Mouse (Mus musculus) forebrain, embryonic 13.5 days (tissue): ENCODE results near the gene Slco3a1. TPM values are rescaled to one million over a fixed set of nuclear protein-coding genes. Genes with fewer than 3 reads are reported as not detected.
A peak's percentile ranks its signal among the peaks of the same experiment; 100 is the strongest.

Experiments used
- ATAC-seq: fragments of 200-750 bp; cut with Nextera tagmentation; 2 replicates; pipeline ENCODE4 v1.8.0; 2017
- H3K27ac ChIP-seq: fragments of 300-500 bp; sonication (generic); 2 replicates; pipeline ENCODE4 v1.5.1; 2015; ENCODE audit warnings: inconsistent platforms, mild to moderate bottlenecking, moderate library complexity
- H3K27me3 ChIP-seq: fragments of 300-500 bp; sonication (generic); 2 replicates; pipeline ENCODE4 v1.6.1; 2015; ENCODE audit warnings: mild to moderate bottlenecking, inconsistent platforms
- H3K36me3 ChIP-seq: fragments of 300-500 bp; sonication (generic); 2 replicates; pipeline ENCODE4 v1.6.1; 2015; ENCODE audit warnings: mild to moderate bottlenecking, inconsistent platforms; ENCODE audit not compliant: poor library complexity, severe bottlenecking
- H3K4me1 ChIP-seq: fragments of 300-500 bp; sonication (generic); 2 replicates; pipeline ENCODE4 v1.6.1; 2015; ENCODE audit warnings: inconsistent platforms
- H3K4me2 ChIP-seq: fragments of 300-500 bp; sonication (generic); 2 replicates; pipeline ENCODE4 v1.6.1; 2015; ENCODE audit warnings: inconsistent platforms, mild to moderate bottlenecking, moderate library complexity
- H3K4me3 ChIP-seq: fragments of 300-500 bp; sonication (generic); 2 replicates; pipeline ENCODE4 v1.5.1; 2015; ENCODE audit warnings: mild to moderate bottlenecking, inconsistent platforms
- H3K9ac ChIP-seq: fragments of 300-500 bp; sonication (generic); 2 replicates; pipeline ENCODE4 v1.6.1; 2015; ENCODE audit warnings: mild to moderate bottlenecking, inconsistent platforms
- H3K9me3 ChIP-seq: fragments of 300-500 bp; sonication (generic); replicated peaks from 2 replicates; pipeline ENCODE4 v1.6.1; 2016; ENCODE audit warnings: inconsistent platforms
- WGBS: fragments of 180-500 bp; shearing (Covaris S2); methylation state at CpG from one replicate; pipeline ENCODE4 v1.1.7; 2015; 5-methylcytosine and 5-hydroxymethylcytosine counted together
- polyA plus RNA-seq: library from polyadenylated mRNA; unstranded; fragments of >200 nt; fragmentation: Nextera tagmentation; extraction: Ambion mirVana; gene quantifications from 2 replicates; pipeline ENCODE4 v1.2.1, GENCODE M21; 2015

Gene Slco3a1
- polyA plus RNA-seq, 1 experiment from 2014 or later: 14.0 TPM

DNA sequence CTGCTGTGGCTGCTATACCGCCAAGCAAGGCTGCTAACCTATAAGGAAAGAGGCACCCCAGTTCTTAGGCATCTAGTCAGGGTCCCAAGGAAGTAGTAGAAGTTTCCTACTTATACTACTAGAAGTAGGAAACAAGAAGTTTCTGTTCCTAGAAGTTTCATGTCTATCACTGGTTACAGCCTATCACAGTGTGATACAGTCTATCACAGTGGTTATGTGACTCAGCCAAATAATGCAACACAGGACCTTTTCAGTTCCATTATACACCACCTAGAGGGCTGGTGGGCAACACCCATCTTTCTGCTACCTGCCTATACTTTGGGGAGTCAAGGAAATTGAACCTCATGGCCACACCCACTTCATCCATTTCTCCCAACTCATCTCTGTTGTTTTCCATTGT is 104.8 kb downstream of the Slco3a1 start:
- Histone ChIP-seq H3K27me3 (no peaks in the 10 kb centered on the region), H3K9ac (no peak overlapping the region), H3K9me3 (no peaks in the 10 kb centered on the region), H3K4me3 (no peak overlapping the region), H3K4me2 (no peak overlapping the region), H3K4me1 (peaks cover 11% of the 10 kb centered on the region), H3K27ac (no peak overlapping the region), H3K36me3 (no peaks in the 10 kb centered on the region)
- 96% methylated on average over 1 of the region's 1 CpGs for WGBS
- no peak for ATAC-seq

DNA sequence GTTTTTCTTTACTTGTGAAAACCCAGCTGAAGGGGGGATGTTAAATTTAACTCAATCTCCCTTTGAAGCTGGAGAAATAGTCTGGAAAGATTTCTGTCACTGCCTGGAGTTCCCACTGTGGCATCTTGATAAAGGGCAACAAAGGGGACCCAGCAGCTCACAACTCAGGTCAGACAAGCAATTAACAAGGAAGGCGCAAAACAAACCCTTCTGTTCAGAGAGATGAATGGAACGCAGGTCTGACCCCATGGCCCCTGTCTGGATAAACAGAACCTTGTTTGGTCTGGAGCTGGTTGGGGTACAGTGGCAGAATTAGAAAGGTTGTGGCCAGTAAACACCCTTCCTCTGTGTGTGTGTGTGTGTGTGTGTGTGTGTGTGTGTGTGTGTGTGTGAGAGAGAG is 106.8 kb downstream of the Slco3a1 start:
- peaks cover 5% of the 10 kb centered on the region for H3K4me1 ChIP-seq
- no peak overlapping the region for H3K4me3 ChIP-seq
- no peak overlapping the region for H3K27ac ChIP-seq
- H3K9ac ChIP-seq: no peak overlapping the region
- H3K9me3 ChIP-seq: no peaks in the 10 kb centered on the region
- WGBS: 2% methylated on average over 2 of the region's 2 CpGs
- H3K36me3 ChIP-seq: no peaks in the 10 kb centered on the region
- no peak overlapping the region for H3K4me2 ChIP-seq
- H3K27me3 ChIP-seq: no peaks in the 10 kb centered on the region
- ATAC-seq: no peak

DNA sequence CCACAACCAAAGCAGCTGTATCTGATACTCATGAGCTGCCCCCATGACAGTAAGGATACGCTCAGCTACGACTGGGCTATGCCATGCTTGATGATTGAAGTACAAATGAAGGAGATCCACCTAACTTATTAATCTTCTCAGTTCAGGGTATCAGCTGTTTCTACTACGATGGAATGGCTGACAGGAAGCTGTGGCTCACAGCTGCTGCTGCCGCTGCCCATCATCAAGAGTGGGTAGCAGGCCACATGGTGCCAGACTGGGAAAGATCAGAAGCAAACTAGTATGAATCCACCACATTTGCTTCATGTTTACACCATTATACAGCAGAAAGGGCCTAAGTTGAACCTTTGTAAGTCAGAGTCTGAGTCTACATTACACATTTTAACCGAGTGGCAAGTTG is 109.4 kb downstream of the Slco3a1 start:
- Histone ChIP-seq H3K4me1 (peaks cover 5% of the 10 kb centered on the region), H3K4me2 (no peak overlapping the region), H3K9ac (no peak overlapping the region), H3K27ac (no peak overlapping the region), H3K27me3 (no peaks in the 10 kb centered on the region), H3K9me3 (no peaks in the 10 kb centered on the region), H3K4me3 (no peak overlapping the region), H3K36me3 (no peaks in the 10 kb centered on the region)
- WGBS: 92% methylated on average over 5 of the region's 5 CpGs
- no peak for ATAC-seq

DNA sequence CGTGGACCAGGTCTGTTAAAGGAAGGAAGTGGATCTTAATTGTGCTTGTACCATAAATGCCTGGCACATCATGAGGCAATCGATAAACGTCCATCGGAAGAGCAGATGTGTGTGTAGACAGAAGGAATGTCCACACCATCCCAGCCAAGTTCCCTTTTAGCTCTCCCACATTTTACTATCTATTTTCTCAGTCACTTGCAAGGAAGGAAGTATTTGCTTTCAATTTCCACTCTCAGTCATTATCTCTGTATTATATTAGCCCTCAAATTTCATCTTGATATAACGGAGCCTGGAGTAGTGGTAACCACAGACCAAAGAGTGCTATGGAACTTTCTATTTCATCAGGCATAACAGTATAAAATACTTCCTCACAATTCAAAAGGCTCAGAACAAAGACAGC is 112.2 kb downstream of the Slco3a1 start:
- Histone ChIP-seq H3K4me3 (no peak overlapping the region), H3K9me3 (no peaks in the 10 kb centered on the region), H3K27ac (no peak overlapping the region), H3K27me3 (no peaks in the 10 kb centered on the region), H3K36me3 (no peaks in the 10 kb centered on the region), H3K4me2 (no peak overlapping the region), H3K4me1 (no peaks in the 10 kb centered on the region), H3K9ac (no peak overlapping the region)
- 96% methylated on average over 5 of the region's 5 CpGs for WGBS
- no peak for ATAC-seq

DNA sequence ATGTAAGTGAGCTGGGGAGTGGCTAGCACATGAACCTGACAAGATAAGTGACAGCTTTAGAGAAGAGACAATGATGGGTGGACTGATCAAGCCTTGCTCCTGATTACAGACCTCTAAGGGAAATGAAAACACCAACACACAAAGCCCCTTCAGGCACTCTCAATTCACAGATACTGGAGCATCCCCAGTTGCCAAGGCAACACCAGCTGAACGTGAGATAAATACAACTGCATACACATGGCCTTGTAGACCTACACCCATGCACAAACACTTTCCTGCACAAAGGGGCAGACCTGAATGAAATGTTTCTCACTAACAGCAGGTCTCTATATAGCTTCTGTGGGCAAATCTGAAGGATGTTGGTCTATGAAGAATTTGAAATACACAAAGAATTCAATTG is 117.0 kb downstream of the Slco3a1 start:
- Histone ChIP-seq H3K4me2 (no peak overlapping the region), H3K36me3 (no peaks in the 10 kb centered on the region), H3K4me1 (no peaks in the 10 kb centered on the region), H3K9ac (no peak overlapping the region), H3K27ac (no peak overlapping the region), H3K9me3 (no peaks in the 10 kb centered on the region), H3K27me3 (no peaks in the 10 kb centered on the region), H3K4me3 (no peak overlapping the region)
- ATAC-seq: no peak
- WGBS: 38% methylated on average over 1 of the region's 1 CpGs

DNA sequence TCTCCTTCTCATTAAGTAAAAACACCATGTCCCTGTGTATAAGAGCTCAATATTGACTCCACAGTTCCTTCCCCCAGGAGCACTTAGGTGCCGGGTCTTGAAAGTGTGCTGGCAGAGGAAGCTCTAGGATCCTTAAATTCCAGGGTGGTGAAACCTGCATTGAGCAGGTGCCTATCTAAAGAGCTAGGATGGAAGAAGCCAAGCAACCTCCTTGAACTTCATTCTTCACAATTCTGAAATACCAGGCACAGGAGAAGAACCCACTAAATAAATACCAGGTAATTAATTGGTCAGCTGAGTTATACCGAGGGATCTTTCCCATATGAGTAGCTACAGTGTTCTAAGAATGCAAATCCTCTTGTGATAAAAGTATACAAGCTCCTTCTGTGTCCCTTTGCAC is 117.9 kb downstream of the Slco3a1 start:
- H3K9me3 ChIP-seq: no peaks in the 10 kb centered on the region
- WGBS: 82% methylated on average over 2 of the region's 2 CpGs
- ATAC-seq: no peak
- H3K4me3 ChIP-seq: no peak overlapping the region
- no peaks in the 10 kb centered on the region for H3K4me1 ChIP-seq
- H3K27me3 ChIP-seq: no peaks in the 10 kb centered on the region
- H3K9ac ChIP-seq: no peak overlapping the region
- H3K36me3 ChIP-seq: no peaks in the 10 kb centered on the region
- H3K4me2 ChIP-seq: no peak overlapping the region
- no peak overlapping the region for H3K27ac ChIP-seq

DNA sequence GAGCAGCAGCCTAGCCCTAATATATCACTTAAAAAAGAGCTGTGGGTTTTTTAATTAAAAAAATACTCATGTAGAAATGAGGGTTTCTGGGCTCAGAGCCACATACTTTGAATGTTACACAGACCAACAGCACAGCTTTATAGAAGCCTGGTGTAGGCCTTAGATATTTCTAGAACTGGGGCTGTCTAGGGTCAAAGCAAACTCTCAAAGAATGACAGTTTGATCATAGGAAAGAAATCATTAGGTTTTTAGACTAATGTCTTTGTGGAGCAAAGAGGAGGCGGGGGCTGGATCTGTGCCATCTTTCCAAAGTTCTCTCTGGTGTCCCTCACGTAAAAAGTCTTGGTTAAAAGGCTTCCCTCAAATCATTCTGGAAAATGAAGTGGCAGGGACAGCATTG is 121.6 kb downstream of the Slco3a1 start:
- Histone ChIP-seq H3K4me3 (no peak overlapping the region), H3K36me3 (no peaks in the 10 kb centered on the region), H3K4me1 (no peaks in the 10 kb centered on the region), H3K27me3 (no peaks in the 10 kb centered on the region), H3K4me2 (no peak overlapping the region), H3K9ac (no peak overlapping the region), H3K27ac (no peak overlapping the region), H3K9me3 (no peaks in the 10 kb centered on the region)
- 63% methylated on average over 2 of the region's 2 CpGs for WGBS
- no peak for ATAC-seq

DNA sequence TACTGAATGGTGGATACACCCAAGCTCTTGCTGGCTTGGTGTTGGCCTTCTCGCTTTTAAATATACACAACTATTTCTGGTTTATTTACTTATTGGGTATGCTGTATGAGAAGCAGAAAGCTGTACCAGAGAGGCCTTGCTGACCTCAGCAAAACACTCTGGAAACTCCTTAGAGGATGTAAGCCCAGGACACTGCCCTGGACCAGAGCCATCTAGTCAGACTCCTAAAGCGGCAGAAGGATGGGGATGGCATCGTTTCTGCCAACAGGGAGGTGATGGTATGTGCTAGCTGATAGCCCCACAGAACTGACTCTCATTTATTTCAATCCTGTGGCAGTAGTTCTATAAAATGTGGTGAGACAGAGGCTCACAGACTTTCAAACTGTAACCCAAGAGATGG is 125.3 kb downstream of the Slco3a1 start:
- ATAC-seq: no peak
- Histone ChIP-seq H3K36me3 (no peaks in the 10 kb centered on the region), H3K4me3 (no peak overlapping the region), H3K27me3 (no peaks in the 10 kb centered on the region), H3K9ac (no peak overlapping the region), H3K27ac (no peak overlapping the region), H3K4me1 (peaks cover 5% of the 10 kb centered on the region), H3K4me2 (no peak overlapping the region), H3K9me3 (no peaks in the 10 kb centered on the region)
- 94% methylated on average over 3 of the region's 3 CpGs for WGBS

DNA sequence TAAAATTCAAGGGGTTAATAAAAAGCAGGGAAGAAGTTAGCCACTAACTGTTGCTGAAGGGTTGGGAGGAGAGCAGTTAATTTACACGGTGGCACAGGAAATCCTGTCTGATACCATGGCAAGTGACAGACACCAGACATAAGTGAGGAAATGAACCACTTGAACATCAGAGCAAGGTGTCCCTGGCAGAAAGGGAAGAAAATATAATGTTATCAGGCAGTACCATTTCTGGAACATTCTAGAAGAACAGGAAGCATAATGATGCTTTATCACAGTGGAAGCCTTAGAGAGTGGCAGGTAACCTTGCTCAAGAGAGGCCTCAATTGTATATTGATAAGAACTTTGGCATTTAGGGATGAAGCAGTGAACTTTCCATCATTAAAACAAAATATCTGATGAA is 127.4 kb downstream of the Slco3a1 start:
- H3K4me3 ChIP-seq: no peak overlapping the region
- no peaks in the 10 kb centered on the region for H3K36me3 ChIP-seq
- no peak overlapping the region for H3K9ac ChIP-seq
- WGBS: 93% methylated on average over 1 of the region's 1 CpGs
- no peaks in the 10 kb centered on the region for H3K27me3 ChIP-seq
- H3K27ac ChIP-seq: no peak overlapping the region
- peaks cover 27% of the 10 kb centered on the region for H3K4me1 ChIP-seq
- no peak overlapping the region for H3K4me2 ChIP-seq
- no peaks in the 10 kb centered on the region for H3K9me3 ChIP-seq
- ATAC-seq: no peak

DNA sequence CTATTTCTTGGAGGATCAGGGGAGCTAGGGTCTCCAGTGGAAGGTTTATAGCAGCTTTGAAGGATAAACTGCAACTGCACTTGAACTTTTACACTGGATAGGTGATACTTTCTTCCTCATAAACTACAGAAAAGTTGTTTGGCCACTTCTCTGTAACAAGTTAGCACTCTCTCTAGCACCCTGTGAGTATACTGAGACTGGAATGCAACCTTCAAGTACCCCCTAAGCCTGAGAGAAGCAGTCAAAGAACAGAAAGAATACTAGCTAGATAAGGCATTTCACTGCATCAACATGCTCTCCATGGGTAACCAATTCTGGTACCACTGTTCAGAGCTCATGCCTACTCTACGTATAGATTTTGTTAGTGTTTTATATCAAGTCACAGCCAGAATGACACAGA is 128.6 kb downstream of the Slco3a1 start:
- Histone ChIP-seq H3K9ac (no peak overlapping the region), H3K9me3 (no peaks in the 10 kb centered on the region), H3K4me1 (peaks cover 35% of the 10 kb centered on the region), H3K4me3 (no peak overlapping the region), H3K27me3 (no peaks in the 10 kb centered on the region), H3K27ac (no peak overlapping the region), H3K36me3 (no peaks in the 10 kb centered on the region), H3K4me2 (no peak overlapping the region)
- no peak for ATAC-seq
- 81% methylated on average over 1 of the region's 1 CpGs for WGBS

DNA sequence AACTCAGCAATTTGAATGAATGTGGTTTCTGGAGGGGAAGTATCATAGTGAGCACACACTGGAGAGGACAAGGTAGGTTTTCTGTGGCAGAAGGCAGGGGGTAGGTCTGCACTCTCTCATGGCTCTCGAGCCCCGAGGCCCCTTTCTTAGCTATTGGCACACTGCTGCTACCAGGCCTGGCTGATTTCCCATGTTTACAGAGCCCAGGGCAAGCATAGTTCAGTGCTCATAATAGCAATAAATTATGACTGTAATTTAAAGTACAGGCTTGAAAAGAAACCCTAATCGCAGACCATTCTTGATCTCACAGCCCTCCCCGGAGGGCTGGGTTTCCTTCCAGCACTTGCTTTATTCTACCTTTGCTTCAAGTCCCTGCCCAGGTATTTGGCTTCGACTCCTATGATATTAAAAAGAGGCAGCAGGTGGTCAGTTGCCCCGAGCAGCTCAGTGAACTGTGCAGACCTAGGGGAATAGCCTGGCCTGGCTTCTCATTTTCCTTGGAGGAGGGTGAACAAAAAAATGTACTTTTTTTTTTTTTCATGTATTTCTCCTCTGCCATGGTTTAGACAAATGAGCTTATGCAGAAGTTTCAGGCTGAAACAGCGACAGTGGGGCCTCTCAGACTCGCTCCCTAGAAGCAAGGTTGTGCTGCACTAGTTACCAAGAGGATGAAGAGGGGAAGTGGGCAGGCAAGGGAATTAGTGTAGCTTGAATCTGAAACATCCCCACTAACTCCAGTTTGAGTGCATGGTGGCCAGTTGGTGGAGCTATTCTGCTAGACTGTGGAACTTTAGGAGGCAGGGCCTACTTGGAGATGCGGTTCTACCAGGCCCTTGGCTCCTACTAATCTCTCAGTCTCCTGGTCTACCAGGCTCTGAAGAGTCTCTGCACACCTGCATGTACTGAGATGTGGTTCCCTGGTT is 130.4 kb downstream of the Slco3a1 start:
- peak; percentile 79 for ATAC-seq
- Histone ChIP-seq H3K27me3 (no peaks in the 10 kb centered on the region), H3K27ac (peak overlapping the region; percentile 48; the same call in 1 of the 2 replicates), H3K36me3 (no peaks in the 10 kb centered on the region), H3K9me3 (no peaks in the 10 kb centered on the region), H3K4me1 (peaks cover 35% of the 10 kb centered on the region), H3K4me3 (no peak overlapping the region), H3K9ac (no peak overlapping the region), H3K4me2 (no peak overlapping the region)
- 44% methylated on average over 9 of the region's 9 CpGs for WGBS

DNA sequence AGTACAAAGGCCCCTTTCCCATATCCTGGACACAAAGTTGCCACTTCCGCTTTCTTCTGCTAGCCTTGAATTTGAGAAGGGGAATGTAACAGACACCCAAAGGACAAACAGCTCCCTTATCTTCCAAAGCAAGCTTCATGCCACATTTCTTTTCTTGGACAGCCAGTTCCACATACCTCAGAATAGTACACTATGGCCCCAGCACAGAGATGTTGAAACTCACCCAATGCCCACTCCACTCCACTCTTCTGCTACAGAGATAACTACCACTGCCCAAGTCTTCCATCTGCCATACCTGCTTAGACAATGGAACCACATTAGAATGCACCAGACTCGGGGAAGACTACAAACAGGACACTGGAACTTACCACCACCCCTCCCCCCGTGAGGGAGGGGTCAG is 131.3 kb downstream of the Slco3a1 start:
- no peak overlapping the region for H3K4me3 ChIP-seq
- no peak overlapping the region for H3K4me2 ChIP-seq
- peak overlapping the region; percentile 48; the same call in 1 of the 2 replicates for H3K27ac ChIP-seq
- peaks cover 35% of the 10 kb centered on the region for H3K4me1 ChIP-seq
- no peaks in the 10 kb centered on the region for H3K9me3 ChIP-seq
- peak; percentile 50 for ATAC-seq
- H3K9ac ChIP-seq: no peak overlapping the region
- no peaks in the 10 kb centered on the region for H3K36me3 ChIP-seq
- 76% methylated on average over 3 of the region's 3 CpGs for WGBS
- H3K27me3 ChIP-seq: no peaks in the 10 kb centered on the region

DNA sequence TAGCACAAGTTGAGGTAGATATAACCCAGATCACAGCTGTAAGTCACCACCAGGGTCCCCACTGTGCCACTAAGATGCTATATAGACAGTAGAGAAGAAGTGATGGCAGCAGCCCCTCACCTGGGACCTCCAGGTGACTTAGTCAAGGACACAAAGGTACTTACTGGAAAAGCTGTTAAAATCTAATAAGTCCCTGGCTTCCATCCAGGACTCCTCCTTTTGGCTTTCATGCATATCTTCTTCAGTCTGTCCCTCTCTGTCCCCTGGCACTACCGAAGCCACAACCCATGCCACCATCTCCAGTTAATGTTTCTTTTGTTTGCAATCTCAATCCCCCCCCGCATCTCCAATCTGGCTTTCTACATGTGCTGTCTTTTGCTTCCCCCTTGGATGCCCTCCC is 131.8 kb downstream of the Slco3a1 start:
- Histone ChIP-seq H3K27ac (no peak overlapping the region), H3K9ac (no peak overlapping the region), H3K36me3 (no peaks in the 10 kb centered on the region), H3K9me3 (no peaks in the 10 kb centered on the region), H3K4me3 (no peak overlapping the region), H3K27me3 (no peaks in the 10 kb centered on the region), H3K4me1 (peaks cover 35% of the 10 kb centered on the region), H3K4me2 (no peak overlapping the region)
- no peak for ATAC-seq
- WGBS: 84% methylated on average over 2 of the region's 2 CpGs
